Comparison of ENCODE assay signal across 25 mouse cellular contexts in the genomic region with DNA sequence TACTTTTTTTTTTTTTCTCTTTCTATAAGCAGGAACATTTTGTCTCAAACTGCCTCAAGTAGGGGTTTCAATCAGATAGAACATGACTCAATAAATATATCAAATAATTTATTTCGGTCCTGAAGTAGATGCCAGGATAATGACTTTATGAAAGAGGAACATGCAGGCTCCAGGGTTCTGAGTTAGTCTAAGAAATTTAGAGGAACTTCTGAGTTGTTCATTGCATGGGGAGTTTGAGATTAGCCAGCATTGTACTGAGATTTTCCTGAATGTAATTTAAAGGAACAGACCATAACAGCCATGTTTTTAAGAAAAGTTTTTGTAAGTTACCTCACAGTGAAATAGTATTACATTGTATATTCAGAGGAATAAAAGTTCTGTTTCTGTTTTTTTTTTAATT.
"Had no signal": no experiment of that assay in that cellular context is flagged by ENCODE, and none has a peak within 500 bp of the region (broad histone marks: within the 10 kb centered on the region; RNA-seq: fewer than 3 reads in every experiment).

No protein-coding gene starts in this region.

- DNase-seq: cerebellum, adult 9-10 months; cerebellum, adult 9-11 months; cerebellum, postnatal 10 days; cerebellum, postnatal 14 days; cerebellum, postnatal 25 days; cerebellum, postnatal 36 days; embryo, embryonic 11 days; forebrain, postnatal 0 days; gastrocnemius, adult 2 months; gastrocnemius, postnatal 10 days; gastrocnemius, postnatal 14 days; gastrocnemius, postnatal 25 days; gastrocnemius, postnatal 36 days; heart, adult 11 months; heart, adult 18-20 months; heart, adult 2 months had no signal

- H3K4me1 ChIP-seq: embryonic facial prominence, embryonic 10.5 days; embryonic facial prominence, embryonic 12.5 days; embryonic facial prominence, embryonic 13.5 days; embryonic facial prominence, embryonic 15.5 days; forebrain, embryonic 10.5 days; forebrain, embryonic 12.5 days; forebrain, embryonic 13.5 days; forebrain, embryonic 15.5 days had no signal

- H3K9me3 ChIP-seq: embryonic facial prominence, embryonic 12.5 days; embryonic facial prominence, embryonic 15.5 days; forebrain, embryonic 10.5 days; forebrain, embryonic 12.5 days; forebrain, embryonic 13.5 days; forebrain, embryonic 15.5 days had no signal

- H3K9ac ChIP-seq: embryonic facial prominence, embryonic 12.5 days; embryonic facial prominence, embryonic 13.5 days; embryonic facial prominence, embryonic 15.5 days; forebrain, embryonic 12.5 days; forebrain, embryonic 13.5 days; forebrain, embryonic 15.5 days; forebrain, postnatal 0 days had no signal

- H3K27ac ChIP-seq: embryonic facial prominence, embryonic 10.5 days; embryonic facial prominence, embryonic 12.5 days; embryonic facial prominence, embryonic 13.5 days; embryonic facial prominence, embryonic 15.5 days; forebrain, embryonic 10.5 days; forebrain, embryonic 12.5 days; forebrain, embryonic 13.5 days; forebrain, embryonic 15.5 days; gastrocnemius, adult 2 months; heart, adult 2 months had no signal

- H3K4me3 ChIP-seq: embryonic facial prominence, embryonic 10.5 days; embryonic facial prominence, embryonic 12.5 days; embryonic facial prominence, embryonic 13.5 days; embryonic facial prominence, embryonic 15.5 days; erythroblast, embryonic 14.5 days; forebrain, embryonic 10.5 days; forebrain, embryonic 12.5 days; forebrain, embryonic 13.5 days; forebrain, embryonic 15.5 days; gastrocnemius, adult 2 months; heart, adult 2 months had no signal

- H3K36me3 ChIP-seq: embryonic facial prominence, embryonic 10.5 days; embryonic facial prominence, embryonic 12.5 days; embryonic facial prominence, embryonic 13.5 days; embryonic facial prominence, embryonic 15.5 days; forebrain, embryonic 12.5 days; forebrain, embryonic 15.5 days had no signal

- H3K27me3 ChIP-seq: embryonic facial prominence, embryonic 12.5 days; embryonic facial prominence, embryonic 13.5 days; embryonic facial prominence, embryonic 15.5 days; forebrain, embryonic 12.5 days; forebrain, embryonic 13.5 days; forebrain, embryonic 15.5 days had no signal
